In the genomic region with DNA sequence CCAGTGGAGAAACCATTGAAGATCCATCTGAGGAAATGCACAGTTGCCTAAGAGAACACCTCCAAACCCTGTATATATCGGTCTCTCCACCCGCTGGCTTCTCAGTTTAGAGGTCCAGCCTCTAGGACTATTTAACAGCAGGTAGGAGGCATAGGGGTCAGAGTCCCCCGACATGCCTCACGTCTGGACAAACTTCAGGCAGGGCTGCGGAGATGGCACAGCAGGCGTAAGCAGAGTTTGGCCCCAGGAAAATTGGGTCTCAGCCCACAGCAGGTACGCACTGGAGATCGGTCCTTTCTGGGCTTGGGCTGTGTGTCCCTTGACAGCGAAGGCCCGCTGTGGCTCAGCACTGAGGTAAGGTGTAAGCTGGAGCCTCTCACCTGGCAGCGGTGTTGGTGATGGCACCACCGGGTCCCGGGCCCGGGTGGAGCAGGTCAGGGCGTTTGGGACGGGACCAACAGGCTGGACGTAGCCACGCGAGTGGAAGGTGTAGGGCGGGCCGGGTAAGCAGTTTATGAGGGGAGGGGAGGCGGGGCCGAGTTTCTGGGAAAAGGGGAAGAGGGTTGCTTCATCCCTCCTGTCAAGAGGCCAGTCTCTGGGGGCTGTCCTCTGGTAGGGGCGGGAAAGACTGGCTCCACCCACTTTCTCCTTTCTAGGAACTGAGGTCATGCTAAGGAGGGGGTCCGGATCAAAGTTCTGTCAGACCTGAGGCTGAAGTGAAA, we compare ENCODE assay signal across 8 mouse cellular contexts. TPM values are rescaled to one million over a fixed set of nuclear protein-coding genes. Genes with fewer than 3 reads are reported as not detected.
DNase-seq lines count a peak whose midpoint lies in the region; ATAC-seq and TF ChIP-seq lines count a peak whose summit lies in the region.

No protein-coding gene starts in this region.

- ATAC-seq in midbrain, embryonic 14.5 days (ENCODE audit: low FRiP score, low TSS enrichment), result peak; percentile 6; the same call in 1 of the 2 replicates
- no peak for ATAC-seq in midbrain, embryonic 15.5 days (replicated peaks)

- no peak overlapping the region for H3K4me2 ChIP-seq in midbrain, embryonic 14.5 days (ENCODE audit: low read length)
- H3K4me2 ChIP-seq in midbrain, embryonic 15.5 days, result no peak overlapping the region

- H3K27ac ChIP-seq in midbrain, embryonic 14.5 days (replicated peaks; ENCODE audit: low read depth, low read length), result no peak overlapping the region
- no peak overlapping the region for H3K27ac ChIP-seq in midbrain, embryonic 15.5 days
- H3K27ac ChIP-seq in layer of hippocampus, adult 2 months, result no peak overlapping the region

- WGBS in midbrain, embryonic 14.5 days, result 19% methylated on average over 25 of the region's 25 CpGs
- 16% methylated on average over 25 of the region's 25 CpGs for WGBS in midbrain, embryonic 15.5 days

- TF ChIP-seq CTCF in layer of hippocampus, adult 2 months (conservative IDR thresholded peaks at IDR 0.05), result no peak

- H3K4me1 ChIP-seq in midbrain, embryonic 14.5 days (ENCODE audit: control insufficient read depth, insufficient read depth, low read length), result no peaks in the 10 kb centered on the region
- no peaks in the 10 kb centered on the region for H3K4me1 ChIP-seq in midbrain, embryonic 15.5 days

- no peak for DNase-seq in midbrain, embryonic 14.5 days
- peak; percentile 20 for DNase-seq in heart, adult 8-10 months (ENCODE audit: low spot score)
- peak; percentile 77 for DNase-seq in kidney, postnatal 14 days
- peak; percentile 70 to 73 for DNase-seq in lung, postnatal 4 days
- DNase-seq in frontal cortex, postnatal 36 days (ENCODE audit: low spot score in 2 of 2), result no peak
- no peak for DNase-seq in thymus, adult 18-20 months
- DNase-seq in layer of hippocampus, adult 2 months (ENCODE audit: low spot score in 2 of 2), result no peak

- H3K27me3 ChIP-seq in midbrain, embryonic 14.5 days (ENCODE audit: control insufficient read depth, insufficient read depth, low read length), result 0 out of 2 replicates have a peak, but pooled peaks cover 8% of the 10 kb centered on the region
- peaks cover 3% of the 10 kb centered on the region; the same call in 1 of the 2 replicates for H3K27me3 ChIP-seq in midbrain, embryonic 15.5 days (replicated peaks)

- H3K4me3 ChIP-seq in midbrain, embryonic 14.5 days (replicated peaks; ENCODE audit: low read depth, low read length), result no peak overlapping the region
- no peak overlapping the region for H3K4me3 ChIP-seq in midbrain, embryonic 15.5 days
- H3K4me3 ChIP-seq in layer of hippocampus, adult 2 months, result no peak overlapping the region

- H3K9ac ChIP-seq in midbrain, embryonic 14.5 days (replicated peaks; ENCODE audit: low read length), result no peak overlapping the region
- H3K9ac ChIP-seq in midbrain, embryonic 15.5 days, result no peak overlapping the region

- no peaks in the 10 kb centered on the region for H3K9me3 ChIP-seq in midbrain, embryonic 14.5 days (ENCODE audit: control insufficient read depth, low read length)
- H3K9me3 ChIP-seq in midbrain, embryonic 15.5 days, result no peaks in the 10 kb centered on the region

- peaks cover 21% of the 10 kb centered on the region for H3K36me3 ChIP-seq in midbrain, embryonic 14.5 days (ENCODE audit: control insufficient read depth, insufficient read depth, low read length)
- no peaks in the 10 kb centered on the region; the same call in 1 of the 2 replicates for H3K36me3 ChIP-seq in midbrain, embryonic 15.5 days (replicated peaks)

RNA-seq across cellular contexts. Expression of a gene that starts 0.6 kb away (rescaled TPM):
- polyA plus RNA-seq in midbrain, embryonic 14.5 days (2014; fragmentation: Nextera tagmentation; extraction: Ambion mirVana), result 0.14 and 0.36 TPM in 2 replicates
- polyA plus RNA-seq in midbrain, embryonic 15.5 days (2015; fragmentation: Nextera tagmentation; extraction: Ambion mirVana), result 0.20 and 0.27 TPM in 2 replicates
- under 1 TPM; 0.16 to 0.43 (median 0.27) TPM for total RNA-seq in heart, adult 8-10 months (2022)
- total RNA-seq in layer of hippocampus, adult 2 months (2021), result not detected

RNA-seq across cellular contexts. Expression of a gene that starts 8.9 kb away (rescaled TPM):
- 39.4 and 48.5 TPM in 2 replicates for polyA plus RNA-seq in midbrain, embryonic 14.5 days (2014; fragmentation: Nextera tagmentation; extraction: Ambion mirVana)
- polyA plus RNA-seq in midbrain, embryonic 15.5 days (2015; fragmentation: Nextera tagmentation; extraction: Ambion mirVana), result 56.7 and 61.4 TPM in 2 replicates
- 10 to 100 TPM; 13.3 to 14.6 (median 14.5) TPM for total RNA-seq in heart, adult 8-10 months (2022)
- total RNA-seq in layer of hippocampus, adult 2 months (2021), result 10 to 100 TPM; 44.9 to 49.5 TPM

RNA-seq across cellular contexts. Expression of a gene that starts 31.5 kb away (rescaled TPM):
- polyA plus RNA-seq in midbrain, embryonic 14.5 days (2014; fragmentation: Nextera tagmentation; extraction: Ambion mirVana), result 23.4 and 26.9 TPM in 2 replicates
- 25.6 TPM in 2 replicates for polyA plus RNA-seq in midbrain, embryonic 15.5 days (2015; fragmentation: Nextera tagmentation; extraction: Ambion mirVana)
- 10 to 100 TPM; 11.1 to 15.2 (median 13.3) TPM for total RNA-seq in heart, adult 8-10 months (2022)
- total RNA-seq in layer of hippocampus, adult 2 months (2021), result 10 to 100 TPM; 15.2 to 16.2 TPM

RNA-seq across cellular contexts. Expression of a gene that starts 32.3 kb away (rescaled TPM):
- 60.1 and 65.1 TPM in 2 replicates for polyA plus RNA-seq in midbrain, embryonic 14.5 days (2014; fragmentation: Nextera tagmentation; extraction: Ambion mirVana)
- 61.6 and 68.7 TPM in 2 replicates for polyA plus RNA-seq in midbrain, embryonic 15.5 days (2015; fragmentation: Nextera tagmentation; extraction: Ambion mirVana)
- 10 to 100 TPM; 38.3 to 46.8 (median 43.2) TPM for total RNA-seq in heart, adult 8-10 months (2022)
- total RNA-seq in layer of hippocampus, adult 2 months (2021), result 10 to 100 TPM; 82.4 to 91.1 TPM

RNA-seq across cellular contexts. Expression of a gene that starts 32.3 kb away (rescaled TPM):
- polyA plus RNA-seq in midbrain, embryonic 14.5 days (2014; fragmentation: Nextera tagmentation; extraction: Ambion mirVana), result 25.0 and 31.2 TPM in 2 replicates
- 28.7 and 31.8 TPM in 2 replicates for polyA plus RNA-seq in midbrain, embryonic 15.5 days (2015; fragmentation: Nextera tagmentation; extraction: Ambion mirVana)
- total RNA-seq in heart, adult 8-10 months (2022), result 10 to 100 TPM in 3 of 4 experiments, 1 to 10 TPM in 1; 9.6 to 13.2 (median 11.0) TPM
- 10 to 100 TPM; 11.8 to 13.1 TPM for total RNA-seq in layer of hippocampus, adult 2 months (2021)

Comparison
In these comparisons a context has a peak if more than half of its experiments do, and no peak if none do; other contexts are left out.
1. DNase-seq: peak in heart, adult 8-10 months (single experiment), kidney, postnatal 14 days (single experiment) and lung, postnatal 4 days (2 of 2); none in midbrain, embryonic 14.5 days (single experiment), frontal cortex, postnatal 36 days (0 of 2), thymus, adult 18-20 months (0 of 2) and layer of hippocampus, adult 2 months (0 of 2).